Mouse (Mus musculus) forebrain, embryonic 12.5 days (tissue): ENCODE results near the gene Msx3. TPM values are rescaled to one million over a fixed set of nuclear protein-coding genes. Genes with fewer than 3 reads are reported as not detected.

Source experiments
- ATAC-seq: fragments of 200-750 bp; cut with Nextera tagmentation; 2 replicates; pipeline ENCODE4 v1.8.0; 2017; ENCODE audit warnings: moderate TSS enrichment; ENCODE audit not compliant: low FRiP score
- H3K27ac ChIP-seq: fragments of 300-500 bp; sonication (generic); 2 replicates; pipeline ENCODE4 v1.5.1; 2016; ENCODE audit warnings: mild to moderate bottlenecking
- H3K27me3 ChIP-seq: fragments of 300-500 bp; sonication (generic); 2 replicates; pipeline ENCODE4 v1.6.1; 2016; ENCODE audit warnings: mild to moderate bottlenecking
- H3K36me3 ChIP-seq: fragments of 300-500 bp; sonication (generic); replicated peaks from 2 replicates; pipeline ENCODE4 v1.6.1; 2016; ENCODE audit warnings: mild to moderate bottlenecking
- H3K4me1 ChIP-seq: fragments of 300-500 bp; sonication (generic); 2 replicates; pipeline ENCODE4 v1.6.1; 2016
- H3K4me2 ChIP-seq: fragments of 300-500 bp; sonication (generic); 2 replicates; pipeline ENCODE4 v1.6.1; 2016; ENCODE audit warnings: mild to moderate bottlenecking, moderate library complexity
- H3K4me3 ChIP-seq: fragments of 300-500 bp; sonication (generic); replicated peaks from 2 replicates; pipeline ENCODE4 v1.5.1; 2016; ENCODE audit warnings: mild to moderate bottlenecking
- H3K9ac ChIP-seq: fragments of 300-500 bp; sonication (generic); 2 replicates; pipeline ENCODE4 v1.6.1; 2016; ENCODE audit warnings: mild to moderate bottlenecking
- H3K9me3 ChIP-seq: fragments of 300-500 bp; sonication (generic); 2 replicates; pipeline ENCODE4 v1.6.1; 2016
- WGBS: fragments of 180-500 bp; shearing (Covaris S2); methylation state at CpG from one replicate; pipeline ENCODE4 v1.1.7; 2016; 5-methylcytosine and 5-hydroxymethylcytosine counted together
- polyA plus RNA-seq: library from polyadenylated mRNA; unstranded; fragments of >200 nt; fragmentation: Nextera tagmentation; extraction: Ambion mirVana; gene quantifications from 2 replicates; pipeline ENCODE4 v1.2.1, GENCODE M21; 2016

Gene Msx3
- polyA plus RNA-seq, 1 experiment from 2014 or later: 2.3 TPM

DNA sequence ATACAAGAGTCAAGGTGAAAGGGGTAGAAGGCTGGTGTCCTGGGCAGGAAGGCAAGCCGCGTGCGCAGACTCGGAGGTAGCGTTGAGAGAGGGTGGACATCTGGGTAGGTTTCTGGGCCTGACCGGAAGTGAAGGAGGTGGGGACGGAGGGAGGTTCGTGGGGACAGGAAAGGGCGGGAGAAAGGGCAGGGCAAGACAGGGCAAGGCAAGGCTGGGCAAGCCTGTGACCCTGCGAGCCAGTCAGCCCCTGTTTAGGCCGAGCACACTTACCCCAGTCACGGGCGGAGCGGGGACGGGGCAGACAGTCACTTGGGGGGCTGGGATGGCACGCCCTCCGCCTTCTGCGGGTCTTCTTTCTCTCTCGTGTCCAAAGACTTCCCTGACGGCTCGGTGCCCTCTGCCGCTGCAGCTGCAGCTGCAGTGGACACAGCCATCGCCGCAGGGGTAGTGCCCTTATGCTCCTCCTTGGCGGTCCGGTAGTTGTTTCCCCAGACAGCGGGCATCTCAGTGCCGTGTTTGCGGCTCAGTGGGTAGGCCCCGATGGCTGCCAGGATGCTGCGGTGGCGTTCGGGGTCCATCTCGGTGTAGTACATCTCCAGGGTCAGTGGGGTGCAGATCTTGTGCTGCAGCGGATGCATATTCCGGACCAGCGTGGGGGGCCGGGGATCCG lies 21.3 kb upstream of the Msx3 start:
- no peak for ATAC-seq
- Histone ChIP-seq H3K36me3 (no peaks in the 10 kb centered on the region), H3K9ac (peak overlapping the region; percentile 29; the same call in 1 of the 2 replicates), H3K4me2 (peak overlapping the region; percentile 38), H3K27me3 (peaks cover 79% of the 10 kb centered on the region), H3K4me1 (peaks cover 6% of the 10 kb centered on the region; the same call in 1 of the 2 replicates), H3K27ac (no peak overlapping the region), H3K9me3 (no peaks in the 10 kb centered on the region), H3K4me3 (peak overlapping the region; percentile 24)
- 25% methylated on average over 39 of the region's 39 CpGs for WGBS

- no peaks in the 10 kb centered on the region for H3K9me3 ChIP-seq
- no peak overlapping the region for H3K4me2 ChIP-seq
- no peak overlapping the region for H3K4me3 ChIP-seq
- no peak overlapping the region for H3K27ac ChIP-seq
- H3K36me3 ChIP-seq: no peaks in the 10 kb centered on the region
- H3K4me1 ChIP-seq: peaks cover 9% of the 10 kb centered on the region
- 68% methylated on average over 6 of the region's 6 CpGs for WGBS
- no peak for ATAC-seq
- H3K9ac ChIP-seq: no peak overlapping the region
- peaks cover 89% of the 10 kb centered on the region for H3K27me3 ChIP-seq
These were observed 18.5 kb upstream of the Msx3 start for GRCm38 (mm10) chr7:140067397-140067796.

GRCm38 (mm10) chr7:140063092-140063491 lies 14.2 kb upstream of the Msx3 start:
- Histone ChIP-seq H3K4me2 (no peak overlapping the region), H3K9me3 (no peaks in the 10 kb centered on the region), H3K27me3 (peaks cover 89% of the 10 kb centered on the region), H3K9ac (no peak overlapping the region), H3K27ac (no peak overlapping the region), H3K36me3 (no peaks in the 10 kb centered on the region), H3K4me3 (no peak overlapping the region), H3K4me1 (peaks cover 46% of the 10 kb centered on the region)
- ATAC-seq: no peak
- WGBS: 17% methylated on average over 7 of the region's 7 CpGs

DNA sequence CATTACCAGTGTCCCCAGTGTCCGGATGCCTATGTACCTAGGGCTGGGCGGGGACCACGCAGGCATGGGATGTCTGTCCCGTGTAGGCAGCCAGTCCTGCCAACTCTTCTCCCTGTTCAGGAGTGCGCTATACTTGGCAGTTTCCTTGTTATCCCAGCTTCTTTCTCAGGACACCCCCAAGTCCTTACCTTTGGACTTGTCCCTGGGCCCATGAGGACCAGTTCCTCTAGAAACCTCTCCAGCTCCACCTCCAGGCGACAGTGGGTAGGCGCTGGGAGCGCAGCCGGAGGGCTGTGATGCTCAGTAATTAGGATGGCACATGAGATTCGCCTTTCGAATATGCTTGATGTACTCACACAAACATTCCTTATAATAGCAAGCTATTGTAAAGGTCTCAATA lies 13.4 kb upstream of the Msx3 start:
- peaks cover 85% of the 10 kb centered on the region for H3K27me3 ChIP-seq
- no peak overlapping the region for H3K4me3 ChIP-seq
- no peaks in the 10 kb centered on the region for H3K9me3 ChIP-seq
- WGBS: 8% methylated on average over 11 of the region's 11 CpGs
- H3K9ac ChIP-seq: no peak overlapping the region
- ATAC-seq: peak; percentile 13; the same call in 1 of the 2 replicates
- H3K4me1 ChIP-seq: peaks cover 53% of the 10 kb centered on the region
- H3K4me2 ChIP-seq: peak overlapping the region; percentile 65; the same call in 1 of the 2 replicates
- no peaks in the 10 kb centered on the region for H3K36me3 ChIP-seq
- H3K27ac ChIP-seq: peak overlapping the region; percentile 85; the same call in 1 of the 2 replicates

DNA sequence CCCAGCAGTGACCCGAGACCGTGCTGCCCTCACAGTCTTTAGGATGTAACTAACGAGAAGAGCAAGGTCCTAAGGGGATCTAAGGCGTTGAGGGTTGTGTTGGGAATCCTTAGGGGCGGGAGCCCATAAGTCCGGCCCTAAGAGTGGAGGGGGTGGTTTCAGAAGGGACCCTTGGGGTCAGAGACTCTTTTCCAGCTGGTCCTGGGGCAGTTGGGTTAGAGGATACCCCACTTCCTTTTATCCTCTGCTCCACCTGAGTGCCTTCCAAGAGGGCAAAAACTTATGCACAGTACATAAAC lies 12.9 kb upstream of the Msx3 start:
- ATAC-seq: peak; percentile 3

GRCm38 (mm10) chr7:140060936-140061831 lies 12.3 kb upstream of the Msx3 start:
- peaks cover 63% of the 10 kb centered on the region for H3K4me1 ChIP-seq
- no peaks in the 10 kb centered on the region for H3K9me3 ChIP-seq
- H3K4me3 ChIP-seq: peak overlapping the region; percentile 34
- H3K9ac ChIP-seq: peak overlapping the region; percentile 54
- peak overlapping the region; percentile 65 for H3K4me2 ChIP-seq
- peaks cover 86% of the 10 kb centered on the region for H3K27me3 ChIP-seq
- H3K27ac ChIP-seq: peak overlapping the region; percentile 85
- no peaks in the 10 kb centered on the region for H3K36me3 ChIP-seq
- peak; percentile 66 for ATAC-seq
- WGBS: under 1% methylated on average over 46 of the region's 47 CpGs

More for the DNA sequence above, 12.9 kb upstream of the Msx3 start:
- no peaks in the 10 kb centered on the region for H3K36me3 ChIP-seq
- peak overlapping the region; percentile 34 for H3K4me3 ChIP-seq
- 3% methylated on average over 6 of the region's 6 CpGs for WGBS
- H3K9ac ChIP-seq: peak overlapping the region; percentile 54; the same call in 1 of the 2 replicates
- peak overlapping the region; percentile 65 for H3K4me2 ChIP-seq
- H3K9me3 ChIP-seq: no peaks in the 10 kb centered on the region
- peaks cover 86% of the 10 kb centered on the region for H3K27me3 ChIP-seq
- peaks cover 58% of the 10 kb centered on the region for H3K4me1 ChIP-seq
- peak overlapping the region; percentile 85 for H3K27ac ChIP-seq

- WGBS: 7% methylated on average over 4 of the region's 4 CpGs
- Histone ChIP-seq H3K9me3 (no peaks in the 10 kb centered on the region), H3K9ac (no peak overlapping the region), H3K4me2 (peak overlapping the region; percentile 65; the same call in 1 of the 2 replicates), H3K36me3 (no peaks in the 10 kb centered on the region), H3K4me3 (no peak overlapping the region), H3K4me1 (peaks cover 65% of the 10 kb centered on the region), H3K27me3 (peaks cover 86% of the 10 kb centered on the region), H3K27ac (0 out of 2 replicates have a peak overlapping the region, but pooled peaks have one; percentile 31)
- no peak for ATAC-seq
These were observed 10.7 kb upstream of the Msx3 start for GRCm38 (mm10) chr7:140059601-140060000.

- H3K9me3 ChIP-seq: no peaks in the 10 kb centered on the region
- H3K9ac ChIP-seq: peak overlapping the region; percentile 74
- H3K4me1 ChIP-seq: peaks cover 65% of the 10 kb centered on the region
- H3K27me3 ChIP-seq: peaks cover 85% of the 10 kb centered on the region
- peak overlapping the region; percentile 95 for H3K27ac ChIP-seq
- ATAC-seq: no peak
- H3K36me3 ChIP-seq: no peaks in the 10 kb centered on the region
- whole genome bisulfite sequencing: 3% methylated on average over 7 of the region's 7 CpGs
- H3K4me3 ChIP-seq: peak overlapping the region; percentile 46
- peak overlapping the region; percentile 77 for H3K4me2 ChIP-seq
These were observed 9.6 kb upstream of the Msx3 start for GRCm38 (mm10) chr7:140058528-140058927.

DNA sequence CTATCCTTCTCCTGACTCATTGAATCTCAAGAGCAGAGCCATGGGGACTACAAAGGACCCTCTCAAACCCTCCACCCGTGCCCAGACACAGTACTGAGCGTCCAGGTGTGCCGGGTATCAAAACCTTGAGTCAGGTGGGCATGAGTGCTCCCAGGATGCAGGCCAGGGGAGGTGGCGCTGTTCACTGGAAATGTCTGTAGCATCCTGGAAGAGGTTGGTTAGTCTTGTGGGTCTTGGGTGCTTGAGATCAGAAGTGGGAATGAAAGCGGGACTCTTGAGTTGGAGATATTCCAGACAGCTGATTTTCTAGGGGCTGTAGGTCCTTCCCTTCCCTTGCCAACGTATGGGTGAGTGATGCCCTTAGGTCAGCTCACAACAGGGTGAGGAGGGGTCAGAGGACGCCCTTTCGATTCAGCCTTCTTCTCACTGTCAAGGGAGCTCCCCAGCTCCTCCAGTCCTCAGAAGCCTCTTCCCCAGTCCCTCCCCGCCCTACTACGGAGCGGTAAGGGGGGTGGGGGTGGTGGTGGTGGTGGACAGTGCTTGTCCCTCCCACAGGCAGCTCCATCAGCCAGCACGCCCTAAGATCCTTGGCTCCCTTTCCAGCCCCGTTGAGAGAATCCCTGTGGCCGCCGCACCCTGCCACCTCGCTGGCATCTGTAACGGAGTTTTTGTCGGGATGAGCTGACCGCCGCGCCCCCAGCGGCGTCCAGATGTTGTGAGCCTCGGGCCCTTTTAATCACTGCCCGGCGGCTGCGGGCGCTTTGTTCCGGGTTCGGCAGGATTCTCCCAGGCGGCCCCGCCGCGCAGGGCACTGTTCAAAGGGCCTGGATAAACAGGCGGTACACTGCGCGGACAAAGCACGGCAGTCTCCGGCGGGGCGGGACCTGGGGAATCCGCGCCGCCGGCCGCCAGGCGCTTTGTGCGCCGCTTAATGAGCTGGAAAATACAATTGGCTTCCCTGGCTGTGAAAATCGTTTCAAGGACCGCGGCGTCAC lies 8.8 kb upstream of the Msx3 start:
- Histone ChIP-seq H3K36me3 (no peaks in the 10 kb centered on the region), H3K4me2 (peak overlapping the region; percentile 77), H3K9ac (peak overlapping the region; percentile 74), H3K27ac (peak overlapping the region; percentile 95), H3K9me3 (no peaks in the 10 kb centered on the region), H3K4me1 (peaks cover 65% of the 10 kb centered on the region), H3K4me3 (peak overlapping the region; percentile 46), H3K27me3 (peaks cover 86% of the 10 kb centered on the region)
- ATAC-seq: peak; percentile 80
- 2% methylated on average over 53 of the region's 53 CpGs for WGBS

GRCm38 (mm10) chr7:140054124-140054523 lies 5.2 kb upstream of the Msx3 start:
- no peaks in the 10 kb centered on the region for H3K9me3 ChIP-seq
- ATAC-seq: no peak
- H3K4me2 ChIP-seq: no peak overlapping the region
- no peak overlapping the region for H3K4me3 ChIP-seq
- H3K9ac ChIP-seq: no peak overlapping the region
- peaks cover 90% of the 10 kb centered on the region for H3K27me3 ChIP-seq
- no peaks in the 10 kb centered on the region for H3K36me3 ChIP-seq
- WGBS: 87% methylated on average over 4 of the region's 4 CpGs
- no peak overlapping the region for H3K27ac ChIP-seq
- H3K4me1 ChIP-seq: peaks cover 37% of the 10 kb centered on the region

DNA sequence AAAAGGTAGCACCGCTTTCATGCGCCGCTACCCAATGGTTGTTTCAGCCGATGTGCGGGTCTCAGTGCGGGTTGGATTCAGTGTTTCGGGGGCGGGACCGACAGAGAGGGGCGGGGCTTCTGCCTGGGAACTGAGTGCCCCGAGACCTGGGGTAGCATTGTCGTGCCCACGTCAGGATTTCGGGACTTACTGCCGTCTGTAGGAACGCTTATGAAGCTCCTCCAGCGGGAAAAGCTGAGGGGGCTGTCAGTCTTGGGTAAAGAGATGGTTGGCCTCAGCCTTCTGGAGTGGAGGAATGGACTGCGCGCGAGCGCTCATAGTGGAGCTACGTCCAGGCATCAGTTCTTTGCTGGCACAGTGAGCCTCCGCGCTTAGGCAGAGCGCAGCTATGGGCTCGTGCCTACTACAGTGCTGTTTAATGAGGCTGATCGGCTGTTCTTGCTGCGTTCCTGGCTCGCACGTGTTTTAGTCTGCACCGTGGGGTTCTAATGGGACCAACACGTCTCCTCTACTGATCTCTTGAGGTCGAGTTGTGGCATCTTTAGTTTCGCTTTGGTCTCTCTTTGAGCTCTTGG lies 313 bp upstream of the Msx3 start:
- H3K4me3 ChIP-seq: peak overlapping the region; percentile 41
- H3K36me3 ChIP-seq: no peaks in the 10 kb centered on the region
- no peaks in the 10 kb centered on the region for H3K9me3 ChIP-seq
- H3K27me3 ChIP-seq: peaks cover 98% of the 10 kb centered on the region
- H3K27ac ChIP-seq: no peak overlapping the region
- H3K4me2 ChIP-seq: peak overlapping the region; percentile 63
- H3K4me1 ChIP-seq: peaks cover 26% of the 10 kb centered on the region
- H3K9ac ChIP-seq: peak overlapping the region; percentile 33; the same call in 1 of the 2 replicates
- ATAC-seq: peak; percentile 75
- under 1% methylated on average over 34 of the region's 34 CpGs for WGBS
